Mouse (Mus musculus) liver, postnatal 0 days (tissue): ENCODE measurements at regions not wholly inside any gene's neighbourhood (a gene's known extent, or its start where the extent isn't known, plus 50 kb on each side); places are given as distances from the start of the nearest gene placed in this dataset.

Experiments used
- CTCF ChIP-seq: sonication (generic); IDR thresholded peaks from 2 replicates; pipeline ENCODE4 v1.5.1; 2016; ENCODE audit warnings: antibody characterized with exemption, low read depth
- EP300 ChIP-seq: IDR thresholded peaks from 2 replicates; pipeline ENCODE4 v1.6.1; 2016; ENCODE audit warnings: antibody characterized with exemption, low read depth, mild to moderate bottlenecking

GRCm38 (mm10) chr11:45244796-45245195 is 607.1 kb upstream of the Clint1 start:
- no peak for TF ChIP-seq CTCF
- no peak for TF ChIP-seq EP300
